Mouse (Mus musculus) layer of hippocampus, adult 9-11 months (tissue): ENCODE results near the gene Ndc80.
A peak's percentile ranks its signal among the peaks of the same experiment; 100 is the strongest.
"Not testable (repeated sequence)": the region's sequence is repeated elsewhere in the genome, so short reads cannot be mapped to it uniquely, and the experiment has no call there.

Experiments used
- DNase-seq: peaks from one replicate; pipeline ENCODE4 v3.0.0; 2022

Ndc80 gene

GRCm38 (mm10) chr17:71526711-71527564, at the start of gene Ndc80:
Gene Ndc80, minus strand, starts transcription at chr17:71526857.
- DNase-seq, result peak; percentile 94

- DNase-seq, result no peak
Observed at GRCm38 (mm10) chr17:71561631-71562030, 35.0 kb upstream of the Ndc80 start.

DNA sequence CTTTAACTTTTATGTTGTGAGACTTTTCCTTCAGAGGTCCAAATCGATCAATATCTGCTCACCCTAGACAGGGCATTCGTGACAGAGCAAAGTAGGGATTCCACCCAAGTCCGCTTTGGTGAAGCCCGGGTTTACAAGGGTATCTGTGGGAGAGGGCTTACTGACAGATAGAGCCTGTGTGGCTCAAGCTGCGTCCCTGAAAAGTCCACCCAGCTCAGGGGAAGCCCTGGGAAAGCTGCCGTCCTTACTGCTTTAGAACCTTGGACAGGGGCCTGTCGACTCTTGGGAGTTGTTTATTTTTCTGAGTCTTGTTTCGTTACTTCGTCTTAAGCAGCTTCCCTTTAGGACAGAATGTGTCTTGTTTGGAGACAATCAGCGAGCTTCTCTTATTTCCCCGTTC, 26.2 kb upstream of the Ndc80 start:
- no peak for DNase-seq

DNA sequence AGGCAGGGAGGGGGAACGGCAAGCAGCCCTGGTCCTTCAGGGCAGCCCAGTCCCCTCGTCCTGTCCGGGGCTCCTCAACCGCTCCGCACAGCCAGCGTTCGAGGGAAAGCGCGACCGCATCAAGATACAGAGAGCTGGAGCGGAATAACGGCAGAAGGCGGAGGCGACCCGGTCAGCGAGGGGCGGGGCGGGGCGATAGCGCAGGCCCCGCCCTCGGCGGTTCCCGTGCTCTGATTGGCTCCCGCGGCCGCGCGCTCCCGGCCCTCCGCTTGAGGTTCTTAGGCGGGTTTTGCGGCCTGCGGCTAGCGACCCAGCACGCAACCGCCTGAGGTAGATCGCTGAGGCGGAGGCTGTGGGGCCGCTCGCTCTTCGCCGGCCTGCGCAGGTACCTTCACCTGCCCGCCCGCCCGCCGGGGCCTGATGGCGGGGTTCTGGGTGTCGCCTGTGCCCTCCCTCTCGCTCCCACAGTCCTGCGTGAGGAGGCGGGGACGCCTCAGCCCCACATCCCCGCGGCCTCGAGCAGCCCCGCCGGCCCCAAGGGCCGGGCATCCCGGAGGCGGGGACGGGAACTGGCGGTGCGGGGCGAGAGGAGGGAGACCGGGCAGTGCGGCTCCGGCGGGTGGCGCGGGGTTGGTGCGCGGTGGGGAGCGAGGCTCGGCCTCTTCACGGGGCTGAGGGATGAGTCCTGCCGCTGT, 25.2 kb upstream of the Ndc80 start, which contains the start of gene Spdya:
TSS of gene Spdya (plus strand) at position 305 of the 695 bp plus-strand sequence.
- peak; percentile 78 for DNase-seq

DNA sequence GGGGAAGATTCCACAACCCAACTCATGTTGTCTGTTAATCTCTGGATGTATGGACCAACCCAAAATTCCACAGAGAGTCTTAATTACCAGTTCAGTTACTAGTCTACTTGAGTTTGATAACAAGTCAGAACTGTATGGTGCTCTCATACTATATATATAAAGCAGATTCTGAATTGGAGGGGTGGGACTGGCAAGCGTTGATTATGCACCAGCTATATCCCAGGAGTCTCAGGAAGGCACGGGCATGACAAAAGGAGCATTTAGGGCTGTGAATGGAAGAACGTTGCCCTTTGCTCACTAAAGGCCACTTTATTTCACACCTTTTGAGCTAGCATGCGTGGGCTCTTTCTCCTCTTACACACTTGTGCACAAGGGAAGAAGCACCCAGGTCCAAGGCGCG, 24.7 kb upstream of the Ndc80 start:
- no peak for DNase-seq

GRCm38 (mm10) chr17:71548586-71548985, 21.9 kb upstream of the Ndc80 start:
- DNase-seq, result no peak

GRCm38 (mm10) chr17:71537164-71537563, 10.5 kb upstream of the Ndc80 start:
- DNase-seq, result no peak

DNA sequence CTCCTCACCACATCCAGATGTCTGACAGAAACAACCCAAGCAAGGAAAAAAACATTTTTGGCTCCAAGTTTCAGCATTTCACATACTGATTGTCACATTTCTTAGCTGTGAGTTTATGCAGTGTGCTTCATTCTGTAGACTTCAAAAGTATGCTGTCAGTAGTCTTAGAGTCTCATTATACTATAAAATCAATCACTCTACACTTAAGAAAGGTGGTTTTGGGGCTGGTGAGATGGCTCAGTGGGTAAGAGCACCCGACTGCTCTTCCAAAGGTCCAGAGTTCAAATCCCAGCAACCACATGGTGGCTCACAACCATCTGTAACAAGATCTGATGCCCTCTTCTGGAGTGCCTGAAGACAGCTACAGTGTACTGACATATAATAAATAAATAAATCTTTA, 8.9 kb upstream of the Ndc80 start:
- not testable (repeated sequence) for DNase-seq

GRCm38 (mm10) chr17:71528042-71528441, 1.4 kb upstream of the Ndc80 start:
- DNase-seq, result no peak

GRCm38 (mm10) chr17:71526302-71526708, 352 bp downstream of the Ndc80 start:
- DNase-seq, result no peak

GRCm38 (mm10) chr17:71510297-71510696, 16.4 kb downstream of the Ndc80 start:
- DNase-seq, result no peak

DNA sequence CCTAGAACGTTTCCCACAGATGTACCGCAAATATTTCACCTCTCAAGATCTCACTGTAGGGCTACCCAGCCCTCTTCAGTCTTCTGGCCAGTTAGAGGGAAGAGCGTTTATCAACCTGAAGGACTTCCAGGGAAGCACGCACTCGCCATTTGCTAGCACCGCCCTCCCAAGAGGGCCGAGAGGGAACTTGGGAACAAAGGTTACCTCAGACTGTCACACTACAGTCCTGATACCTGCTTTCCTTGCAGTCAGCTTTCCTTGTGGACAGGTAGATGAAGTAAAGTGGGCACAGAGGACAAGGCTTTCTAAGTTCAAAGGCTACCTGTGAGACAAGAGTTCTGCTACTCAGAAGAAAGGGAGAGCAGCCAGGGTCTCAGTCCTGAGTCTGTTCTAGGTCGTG, 19.8 kb downstream of the Ndc80 start:
- DNase-seq, result no peak

- no peak for DNase-seq
Observed at GRCm38 (mm10) chr17:71495784-71496183, 30.9 kb downstream of the Ndc80 start.

DNA sequence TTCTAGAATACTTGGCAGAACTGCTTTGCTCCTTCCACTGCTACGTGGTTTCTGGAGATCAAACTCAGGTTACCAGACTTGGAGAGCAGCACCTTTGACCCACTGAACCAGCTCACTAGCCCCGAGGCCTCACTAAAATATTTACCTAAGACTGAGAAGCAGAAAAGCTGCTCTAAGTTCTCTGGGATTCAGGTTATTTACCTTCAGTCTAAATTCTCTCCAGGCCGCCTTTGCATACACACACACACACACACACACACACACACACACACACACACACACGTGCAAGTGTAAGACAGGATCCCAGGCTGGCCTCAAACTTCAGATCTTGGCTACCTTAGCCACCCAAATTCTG, 35.3 kb downstream of the Ndc80 start:
- DNase-seq, result no peak

DNA sequence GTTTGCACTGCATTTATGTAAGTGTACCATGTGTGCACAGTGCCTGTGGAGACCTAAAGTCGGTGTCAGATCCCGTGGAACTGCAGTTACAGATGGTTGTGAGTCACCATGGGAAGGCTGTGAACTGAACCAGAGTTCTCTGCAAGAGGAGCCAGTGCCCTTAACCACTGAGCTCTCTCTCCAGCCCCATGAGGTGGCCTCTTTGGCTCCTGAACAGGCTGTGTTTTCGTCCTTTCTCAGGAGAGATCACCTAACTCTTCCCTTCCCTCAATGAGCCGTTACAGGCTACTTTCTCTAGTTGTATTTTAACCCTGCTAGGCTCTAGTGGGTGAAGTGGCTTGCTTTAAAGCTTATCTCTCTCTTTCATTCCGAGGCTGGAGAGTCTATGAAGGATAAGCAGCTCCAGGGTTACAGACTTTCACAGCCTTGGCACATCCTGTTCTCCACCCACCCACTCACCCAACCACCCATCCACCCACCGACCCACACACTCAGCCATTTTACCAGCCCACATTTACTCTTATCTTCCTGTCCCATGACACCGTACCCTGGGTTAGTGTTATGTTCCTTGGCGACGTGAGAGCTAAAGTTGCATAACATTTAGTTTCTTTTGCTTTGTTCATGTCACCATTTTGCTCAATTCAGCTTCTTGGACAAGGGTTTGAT, 35.9 kb downstream of the Ndc80 start:
- no peak for DNase-seq

- no peak for DNase-seq
Observed at GRCm38 (mm10) chr17:71489703-71490461, 36.8 kb downstream of the Ndc80 start.

DNA sequence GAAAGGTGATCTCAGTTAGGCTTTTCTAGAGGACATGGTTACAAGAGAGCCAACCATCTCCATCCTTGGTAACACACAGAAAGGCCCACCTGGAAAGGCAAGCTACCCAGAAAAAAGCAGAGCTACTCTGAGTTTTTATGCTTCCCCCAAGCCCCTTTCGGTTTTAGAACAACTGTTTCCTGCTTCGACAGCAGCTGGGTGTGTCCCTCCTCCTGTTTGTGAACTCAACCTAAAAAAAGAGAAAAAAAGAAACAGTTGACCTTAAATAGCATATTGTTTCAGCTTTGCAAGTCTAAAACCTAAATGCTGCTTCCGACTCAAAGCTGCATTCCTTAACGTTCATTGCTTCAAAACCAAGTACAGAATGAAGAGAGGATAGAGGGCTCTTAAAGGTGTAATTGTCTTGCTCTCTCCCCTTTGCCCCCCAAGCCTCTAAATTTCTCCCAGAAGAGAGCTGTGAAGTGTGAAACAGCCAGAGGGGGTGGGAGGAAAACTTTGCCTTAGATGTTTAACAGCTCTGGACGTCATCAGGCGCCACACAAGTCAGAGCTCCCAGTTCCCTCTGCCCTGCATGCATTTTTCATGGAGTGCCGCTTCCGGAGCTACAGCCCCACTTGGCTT, 40.3 kb downstream of the Ndc80 start:
- DNase-seq, result no peak

- DNase-seq, result no peak
Observed at GRCm38 (mm10) chr17:71485791-71486230, 40.8 kb downstream of the Ndc80 start.

- no peak for DNase-seq
Observed at GRCm38 (mm10) chr17:71484711-71485110, 41.9 kb downstream of the Ndc80 start.

GRCm38 (mm10) chr17:71483418-71484060, 43.1 kb downstream of the Ndc80 start:
- no peak for DNase-seq

- no peak for DNase-seq
Observed at GRCm38 (mm10) chr17:71479381-71479901, 47.2 kb downstream of the Ndc80 start.

GRCm38 (mm10) chr17:71477481-71477880, 49.2 kb downstream of the Ndc80 start:
- DNase-seq, result peak; percentile 48
